Mouse (Mus musculus) erythroblast, embryonic 14.5 days (primary cell): ENCODE data around the gene AW549877.

Source experiments
- GATA1 ChIP-seq: IDR thresholded peaks from 2 replicates; pipeline ENCODE4 v1.6.1; 2012; ENCODE audit warnings: low read length, inconsistent platforms, mixed read lengths
- TAL1 ChIP-seq: IDR thresholded peaks from 3 replicates; pipeline ENCODE4 v1.6.1; 2012; ENCODE audit warnings: low read length, inconsistent platforms, mixed read lengths

- TF ChIP-seq TAL1 = no peak
- TF ChIP-seq GATA1 = no peak
Observed at GRCm38 (mm10) chr15:4013873-4014272, 18.3 kb upstream of the AW549877 start.
